Mouse (Mus musculus): ENCODE data around the gene Rai1. TPM values are rescaled to one million over a fixed set of nuclear protein-coding genes. Genes with fewer than 3 reads are reported as not detected.
A peak's percentile ranks its signal among the peaks of the same experiment; 100 is the strongest.

The Rai1 gene
- 1.9 and 2.0 TPM in 2 replicates for polyA plus RNA-seq (2012)

DNA sequence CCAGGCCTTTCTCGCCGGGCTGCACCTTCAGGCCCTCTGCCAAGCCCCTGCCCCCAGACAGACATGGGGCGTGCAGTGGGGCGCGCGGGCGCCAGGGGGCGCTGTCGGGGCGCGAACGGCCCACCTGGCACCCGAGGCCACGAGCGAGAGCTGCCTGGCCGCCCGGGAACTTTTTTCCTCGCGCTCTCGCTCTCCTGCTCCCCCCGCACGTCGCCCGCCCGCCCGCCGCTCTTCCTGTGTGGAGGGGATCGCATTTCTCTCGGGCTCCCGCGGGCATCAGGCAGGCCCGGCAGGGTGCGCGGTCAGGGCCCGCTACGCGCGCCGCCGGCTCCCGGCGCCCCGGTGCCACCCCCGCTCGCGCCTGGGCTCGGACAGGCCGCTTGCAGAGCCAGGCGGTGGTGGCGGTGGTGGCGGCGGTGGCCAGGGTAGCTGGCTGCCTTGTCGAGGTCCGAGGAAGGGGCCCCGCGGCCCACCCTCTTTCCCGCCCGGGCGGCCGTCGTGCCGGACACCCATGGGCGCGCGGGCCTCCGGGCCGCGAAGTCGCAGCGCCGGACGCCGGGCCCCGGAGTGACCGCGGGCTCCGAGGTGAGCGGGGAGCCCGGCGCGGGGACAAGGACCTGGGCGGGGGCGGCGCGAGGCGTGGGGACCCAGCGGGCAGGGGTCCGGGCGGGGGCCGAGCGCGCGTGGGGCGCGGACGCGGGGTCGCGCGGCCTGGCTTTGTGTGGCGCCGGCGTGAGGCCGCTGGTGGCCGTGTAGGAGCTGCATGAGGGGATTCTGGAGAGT is at the start of gene Rai1:
Rai1 (plus strand) TSS at position 204 of the 783 bp plus-strand sequence.
- TF ChIP-seq GATA1 (IDR thresholded peaks at IDR 0.05; ENCODE audit: low read length) (no peak), TAL1 (IDR thresholded peaks at IDR 0.05; ENCODE audit: low read length) (no peak)
- H3K4me1 ChIP-seq (ENCODE audit: control insufficient read depth) = peaks cover 77% of the 10 kb centered on the region

DNA sequence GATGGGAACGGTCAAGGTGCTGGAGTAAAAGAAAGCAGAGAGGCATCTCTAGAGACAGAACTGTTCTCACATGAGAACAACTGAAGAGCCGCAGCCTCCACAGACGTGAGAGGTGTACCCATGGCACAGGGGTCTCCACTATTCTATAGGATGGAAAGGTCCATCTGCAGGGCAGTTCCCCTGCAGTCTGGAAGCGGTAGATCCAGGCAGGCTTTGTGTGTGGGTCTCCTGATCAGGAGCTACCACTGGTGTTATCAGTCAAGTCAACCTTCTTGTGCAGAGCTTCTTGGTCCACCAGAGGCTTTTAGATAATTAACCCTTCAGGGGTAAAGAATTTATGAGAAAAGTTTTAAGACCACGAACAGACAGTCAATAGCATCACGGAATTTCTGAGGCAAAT is 48.3 kb upstream of the Rai1 start:
- no peaks in the 10 kb centered on the region for H3K27me3 ChIP-seq (ENCODE audit: control insufficient read depth)
- H3K4me3 ChIP-seq (replicated peaks) = no peak overlapping the region
- peaks cover 21% of the 10 kb centered on the region for H3K4me1 ChIP-seq (ENCODE audit: control insufficient read depth)
- TF ChIP-seq TAL1 (IDR thresholded peaks at IDR 0.05; ENCODE audit: low read length) (no peak), GATA1 (IDR thresholded peaks at IDR 0.05; ENCODE audit: low read length) (no peak)
- no peaks in the 10 kb centered on the region for H3K9me3 ChIP-seq (ENCODE audit: control insufficient read depth, low read length)
- H3K36me3 ChIP-seq (ENCODE audit: control insufficient read depth) = no peaks in the 10 kb centered on the region

More for the DNA sequence above, at the start of gene Rai1:
- peak within 1 kb of the TSS; percentile 88 for H3K4me3 ChIP-seq (replicated peaks)
- H3K9me3 ChIP-seq (ENCODE audit: control insufficient read depth, low read length) = no peaks in the 10 kb centered on the region
- no peaks in the 10 kb centered on the region for H3K27me3 ChIP-seq (ENCODE audit: control insufficient read depth)
- peaks cover 6% of the 10 kb centered on the region for H3K36me3 ChIP-seq (ENCODE audit: control insufficient read depth)

DNA sequence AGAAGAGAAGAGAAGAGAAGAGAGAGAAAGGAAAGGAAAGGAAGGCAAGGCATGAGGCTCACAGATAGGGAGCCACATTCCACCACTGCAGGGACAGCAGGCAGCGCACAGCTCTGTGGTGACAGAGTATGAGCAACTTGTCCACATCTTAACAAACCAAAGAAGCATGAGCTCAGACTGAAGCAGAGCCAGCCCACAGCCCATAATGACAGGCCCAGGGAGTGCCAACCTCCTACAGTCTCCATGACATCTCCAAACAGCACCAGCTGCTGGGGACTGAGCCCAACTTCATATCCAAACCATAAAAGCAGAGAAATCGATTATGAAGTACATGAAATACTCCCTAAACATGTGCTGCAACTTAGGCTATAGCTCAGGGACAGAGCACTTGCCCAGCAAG is 46.8 kb upstream of the Rai1 start:
- H3K36me3 ChIP-seq (ENCODE audit: control insufficient read depth) = no peaks in the 10 kb centered on the region
- TF ChIP-seq TAL1 (IDR thresholded peaks at IDR 0.05; ENCODE audit: low read length) (no peak), GATA1 (IDR thresholded peaks at IDR 0.05; ENCODE audit: low read length) (no peak)
- no peak overlapping the region for H3K4me3 ChIP-seq (replicated peaks)
- peaks cover 33% of the 10 kb centered on the region for H3K4me1 ChIP-seq (ENCODE audit: control insufficient read depth)
- H3K9me3 ChIP-seq (ENCODE audit: control insufficient read depth, low read length) = no peaks in the 10 kb centered on the region
- H3K27me3 ChIP-seq (ENCODE audit: control insufficient read depth) = no peaks in the 10 kb centered on the region

DNA sequence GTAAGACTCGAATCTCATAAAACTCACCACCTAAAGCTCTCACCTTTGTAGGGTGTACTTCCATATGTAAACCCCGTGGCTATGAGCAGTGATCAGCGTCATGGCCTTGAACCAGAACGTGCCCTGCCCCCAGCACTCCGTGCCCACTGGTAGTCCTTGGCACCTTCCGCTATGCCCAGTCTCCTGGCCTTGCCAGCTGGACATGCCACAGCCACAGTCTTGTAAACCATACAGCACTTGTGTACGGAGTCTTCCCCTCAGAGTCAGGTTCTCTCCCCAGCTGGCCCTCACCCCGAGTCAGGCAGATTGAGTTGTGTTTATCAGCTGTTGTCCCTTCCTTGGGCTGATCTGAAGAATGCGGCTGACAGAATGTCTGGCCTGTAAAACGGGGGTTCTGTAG is 46.4 kb upstream of the Rai1 start:
- no peaks in the 10 kb centered on the region for H3K36me3 ChIP-seq (ENCODE audit: control insufficient read depth)
- H3K4me3 ChIP-seq (replicated peaks) = no peak overlapping the region
- TF ChIP-seq GATA1 (IDR thresholded peaks at IDR 0.05; ENCODE audit: low read length) (no peak), TAL1 (IDR thresholded peaks at IDR 0.05; ENCODE audit: low read length) (no peak)
- H3K9me3 ChIP-seq (ENCODE audit: control insufficient read depth, low read length) = no peaks in the 10 kb centered on the region
- no peaks in the 10 kb centered on the region for H3K27me3 ChIP-seq (ENCODE audit: control insufficient read depth)
- H3K4me1 ChIP-seq (ENCODE audit: control insufficient read depth) = peaks cover 33% of the 10 kb centered on the region

DNA sequence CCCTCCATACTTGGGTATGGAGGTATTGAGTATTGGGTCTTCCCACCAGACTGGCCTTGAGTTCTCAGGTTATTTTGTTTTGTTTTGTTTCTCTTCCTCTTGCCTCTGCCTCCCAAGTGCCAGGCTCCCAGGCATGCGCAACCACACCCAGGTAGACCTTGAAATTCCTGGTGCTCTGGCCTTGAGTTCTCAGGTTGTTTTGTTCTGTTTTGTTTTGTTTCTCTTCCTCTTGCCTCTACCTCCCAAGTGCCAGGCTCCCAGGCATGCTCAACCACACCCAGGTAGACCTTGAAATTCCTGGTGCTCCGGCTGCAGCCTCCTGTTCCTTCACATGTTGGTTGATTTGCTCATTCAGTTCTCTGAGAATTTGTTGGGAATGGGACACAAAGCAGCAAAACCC is 44.8 kb upstream of the Rai1 start:
- Histone ChIP-seq H3K27me3 (ENCODE audit: control insufficient read depth) (no peaks in the 10 kb centered on the region), H3K9me3 (ENCODE audit: control insufficient read depth, low read length) (no peaks in the 10 kb centered on the region), H3K4me3 (replicated peaks) (no peak overlapping the region), H3K4me1 (ENCODE audit: control insufficient read depth) (peaks cover 33% of the 10 kb centered on the region), H3K36me3 (ENCODE audit: control insufficient read depth) (no peaks in the 10 kb centered on the region)
- TF ChIP-seq GATA1 (IDR thresholded peaks at IDR 0.05; ENCODE audit: low read length) = no peak
- no peak for TF ChIP-seq TAL1 (IDR thresholded peaks at IDR 0.05; ENCODE audit: low read length)

DNA sequence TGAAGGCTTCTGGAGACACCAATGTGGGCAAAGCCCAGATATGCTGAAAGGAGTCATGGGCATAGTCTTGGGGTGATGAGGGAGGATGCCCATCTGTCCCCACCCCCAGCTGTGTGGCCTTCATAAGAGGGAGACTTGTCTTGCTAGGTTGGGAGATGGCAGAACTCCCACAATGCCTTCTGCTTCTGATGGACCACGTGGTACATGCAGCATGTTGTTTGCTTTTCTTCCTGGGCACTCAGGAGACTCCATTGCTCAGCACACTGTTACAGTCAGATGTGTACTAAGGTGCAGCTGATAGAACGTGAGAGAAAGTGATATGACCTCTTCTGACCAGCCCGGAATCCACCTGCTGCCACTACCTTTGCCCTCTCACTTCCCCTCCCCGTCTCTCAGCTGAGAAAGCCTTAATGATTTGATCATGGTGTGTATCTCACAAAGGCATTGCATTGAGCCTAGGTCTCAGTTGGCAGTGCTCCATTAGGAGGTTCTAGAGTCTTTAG is 43.3 kb upstream of the Rai1 start:
- Histone ChIP-seq H3K9me3 (ENCODE audit: control insufficient read depth, low read length) (no peaks in the 10 kb centered on the region), H3K27me3 (ENCODE audit: control insufficient read depth) (no peaks in the 10 kb centered on the region), H3K4me3 (replicated peaks) (no peak overlapping the region), H3K4me1 (ENCODE audit: control insufficient read depth) (peaks cover 26% of the 10 kb centered on the region), H3K36me3 (ENCODE audit: control insufficient read depth) (no peaks in the 10 kb centered on the region)
- TF ChIP-seq GATA1 (IDR thresholded peaks at IDR 0.05; ENCODE audit: low read length) (no peak), TAL1 (IDR thresholded peaks at IDR 0.05; ENCODE audit: low read length) (no peak)

DNA sequence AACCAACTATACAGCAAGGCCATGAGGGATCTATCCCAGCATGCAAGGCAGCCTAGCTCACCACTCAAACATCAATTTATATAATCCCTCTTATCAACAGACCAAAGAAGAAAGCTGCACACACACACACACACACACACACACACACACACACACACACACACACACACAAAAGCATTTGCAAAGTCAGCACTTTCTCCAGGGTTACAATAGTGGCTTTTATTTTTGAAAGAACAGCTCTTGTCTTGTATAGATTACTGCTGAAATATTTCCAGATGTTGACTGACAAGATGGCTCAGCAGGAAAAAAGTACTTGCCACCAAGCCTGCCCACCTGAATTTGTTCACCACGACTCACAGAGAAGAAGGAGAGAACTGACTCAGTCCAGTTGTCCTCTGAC is 39.5 kb upstream of the Rai1 start:
- Histone ChIP-seq H3K27me3 (ENCODE audit: control insufficient read depth) (no peaks in the 10 kb centered on the region), H3K4me3 (replicated peaks) (no peak overlapping the region), H3K36me3 (ENCODE audit: control insufficient read depth) (no peaks in the 10 kb centered on the region), H3K9me3 (ENCODE audit: control insufficient read depth, low read length) (no peaks in the 10 kb centered on the region), H3K4me1 (ENCODE audit: control insufficient read depth) (peaks cover 15% of the 10 kb centered on the region)
- no peak for TF ChIP-seq GATA1 (IDR thresholded peaks at IDR 0.05; ENCODE audit: low read length)
- no peak for TF ChIP-seq TAL1 (IDR thresholded peaks at IDR 0.05; ENCODE audit: low read length)

DNA sequence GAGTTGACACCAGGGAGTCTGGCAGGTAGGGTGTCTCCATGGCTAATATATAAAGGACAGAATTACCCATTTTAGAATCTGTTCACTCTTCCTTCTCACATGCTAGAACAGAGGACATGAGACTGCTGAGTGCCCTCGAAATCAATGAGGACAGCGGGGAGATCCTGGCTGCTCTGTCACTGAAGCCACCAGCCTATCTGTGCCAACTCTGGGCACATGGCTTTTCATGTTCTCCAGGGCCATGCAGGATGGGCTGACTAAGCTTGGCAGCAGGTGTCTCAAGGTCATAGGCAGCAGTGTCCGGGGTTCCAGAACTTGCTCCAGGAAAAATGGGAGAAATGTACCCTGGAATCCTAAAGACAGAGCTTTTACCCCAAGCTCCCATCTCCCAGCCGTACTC is 37.2 kb upstream of the Rai1 start:
- Histone ChIP-seq H3K9me3 (ENCODE audit: control insufficient read depth, low read length) (no peaks in the 10 kb centered on the region), H3K4me1 (ENCODE audit: control insufficient read depth) (peaks cover 5% of the 10 kb centered on the region), H3K36me3 (ENCODE audit: control insufficient read depth) (no peaks in the 10 kb centered on the region)

DNA sequence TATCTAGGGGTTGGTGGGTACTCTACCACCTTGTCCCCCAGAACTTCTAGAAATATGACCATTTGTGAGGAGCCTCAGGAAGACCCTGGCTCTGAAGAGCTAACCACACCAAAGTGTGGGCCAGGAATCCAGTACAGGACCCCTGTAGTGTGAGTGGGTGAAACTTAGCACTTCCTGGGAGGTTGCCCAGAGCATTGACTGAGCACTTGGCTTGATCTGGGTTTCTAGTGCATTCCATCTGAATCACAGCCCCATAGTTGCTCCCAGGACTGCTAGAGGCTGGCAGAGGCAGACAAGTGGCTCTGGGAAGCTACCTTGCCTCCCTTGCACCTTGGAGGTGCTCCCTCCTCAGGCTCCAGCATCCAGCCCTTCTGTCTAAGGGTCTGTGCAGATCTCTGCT is 36.2 kb upstream of the Rai1 start:
- TF ChIP-seq TAL1 (IDR thresholded peaks at IDR 0.05; ENCODE audit: low read length) (no peak), GATA1 (IDR thresholded peaks at IDR 0.05; ENCODE audit: low read length) (no peak)
- peaks cover 4% of the 10 kb centered on the region for H3K4me1 ChIP-seq (ENCODE audit: control insufficient read depth)

More for the DNA sequence above, 37.2 kb upstream of the Rai1 start:
- no peak for TF ChIP-seq TAL1 (IDR thresholded peaks at IDR 0.05; ENCODE audit: low read length)
- no peak for TF ChIP-seq GATA1 (IDR thresholded peaks at IDR 0.05; ENCODE audit: low read length)
- Histone ChIP-seq H3K27me3 (ENCODE audit: control insufficient read depth) (no peaks in the 10 kb centered on the region), H3K4me3 (replicated peaks) (no peak overlapping the region)

More for the DNA sequence above, 36.2 kb upstream of the Rai1 start:
- Histone ChIP-seq H3K4me3 (replicated peaks) (no peak overlapping the region), H3K9me3 (ENCODE audit: control insufficient read depth, low read length) (no peaks in the 10 kb centered on the region), H3K27me3 (ENCODE audit: control insufficient read depth) (no peaks in the 10 kb centered on the region), H3K36me3 (ENCODE audit: control insufficient read depth) (no peaks in the 10 kb centered on the region)
